Mouse (Mus musculus): ENCODE measurements around the gene Gm6657. TPM values are rescaled to one million over a fixed set of nuclear protein-coding genes. Genes with fewer than 3 reads are reported as not detected.

Gm6657 gene
- total RNA-seq (2014; fragmentation: Nextera tagmentation), result not detected in 2 replicates
- total RNA-seq (2017), result not detected in 2 replicates
- polyA plus RNA-seq (2012), result not detected in 2 replicates

DNA sequence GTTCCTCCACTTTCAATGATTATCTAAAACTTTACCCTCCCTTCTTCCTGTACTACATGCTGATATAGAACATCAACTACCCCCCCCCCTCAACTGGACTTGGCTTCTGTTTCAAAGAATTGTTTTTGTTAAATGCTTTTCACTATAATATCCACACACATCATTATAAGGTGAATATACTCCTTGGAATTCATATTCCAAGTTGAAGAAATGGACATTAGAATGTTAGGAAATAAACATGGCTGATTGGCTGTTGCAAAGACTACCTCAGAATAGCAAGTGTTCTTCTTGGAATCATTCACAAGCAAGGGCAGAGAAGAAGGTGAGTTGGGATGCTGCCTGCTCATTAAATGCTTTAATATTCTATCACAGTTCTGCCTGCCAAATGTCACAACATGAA is at the start of gene Gm6657:
Gene Gm6657, plus strand, starts transcription at position 301 of the 400 bp plus-strand sequence.
- ATAC-seq (ENCODE audit: extremely low read depth, insufficient number of reproducible peaks, low FRiP score, poor library complexity, severe bottlenecking), result no peak
- TF ChIP-seq POLR2AphosphoS5 (IDR thresholded peaks at IDR 0.05; ENCODE audit: insufficient replicate concordance, low read depth, low read length) (no peak), CTCF (IDR thresholded peaks at IDR 0.05; ENCODE audit: low read depth, low read length) (no peak), GATA2 (IDR thresholded peaks at IDR 0.05; ENCODE audit: borderline replicate concordance, low read depth, low read length) (no peak), TAL1 (conservative IDR thresholded peaks at IDR 0.05; ENCODE audit: low read depth, low read length) (no peak), GATA1 (IDR thresholded peaks at IDR 0.05; ENCODE audit: borderline replicate concordance, low read length) (no peak)
- Histone ChIP-seq H3K9me3 (replicated peaks) (no peaks in the 10 kb centered on the region), H3K36me3 (replicated peaks) (no peaks in the 10 kb centered on the region), H3K4me3 (ENCODE audit: low read depth, low read length) (no peak within 1 kb of the TSS), H3K27me3 (ENCODE audit: insufficient read depth, low read length) (0 out of 2 replicates have a peak, but pooled peaks cover 3% of the 10 kb centered on the region), H3K4me1 (ENCODE audit: insufficient read depth, low read depth, low read length) (peaks cover 3% of the 10 kb centered on the region)
- no peak for DNase-seq (ENCODE audit: low spot score)

GRCm38 (mm10) chr12:78153308-78154002 is 40.6 kb upstream of the Gm6657 start:
- TF ChIP-seq CTCF (IDR thresholded peaks at IDR 0.05; ENCODE audit: low read depth, low read length) (no peak), GATA1 (IDR thresholded peaks at IDR 0.05; ENCODE audit: borderline replicate concordance, low read length) (no peak), POLR2AphosphoS5 (IDR thresholded peaks at IDR 0.05; ENCODE audit: insufficient replicate concordance, low read depth, low read length) (no peak), GATA2 (IDR thresholded peaks at IDR 0.05; ENCODE audit: borderline replicate concordance, low read depth, low read length) (no peak), TAL1 (conservative IDR thresholded peaks at IDR 0.05; ENCODE audit: low read depth, low read length) (no peak)
- DNase-seq (ENCODE audit: low spot score), result no peak
- H3K36me3 ChIP-seq (replicated peaks), result no peaks in the 10 kb centered on the region
- ATAC-seq (ENCODE audit: extremely low read depth, insufficient number of reproducible peaks, low FRiP score, poor library complexity, severe bottlenecking), result no peak
- no peaks in the 10 kb centered on the region for H3K4me1 ChIP-seq (ENCODE audit: insufficient read depth, low read depth, low read length)
- H3K9me3 ChIP-seq (replicated peaks), result no peaks in the 10 kb centered on the region
- H3K4me3 ChIP-seq (ENCODE audit: low read depth, low read length), result no peak overlapping the region
- peaks cover 26% of the 10 kb centered on the region for H3K27me3 ChIP-seq (ENCODE audit: insufficient read depth, low read length)

DNA sequence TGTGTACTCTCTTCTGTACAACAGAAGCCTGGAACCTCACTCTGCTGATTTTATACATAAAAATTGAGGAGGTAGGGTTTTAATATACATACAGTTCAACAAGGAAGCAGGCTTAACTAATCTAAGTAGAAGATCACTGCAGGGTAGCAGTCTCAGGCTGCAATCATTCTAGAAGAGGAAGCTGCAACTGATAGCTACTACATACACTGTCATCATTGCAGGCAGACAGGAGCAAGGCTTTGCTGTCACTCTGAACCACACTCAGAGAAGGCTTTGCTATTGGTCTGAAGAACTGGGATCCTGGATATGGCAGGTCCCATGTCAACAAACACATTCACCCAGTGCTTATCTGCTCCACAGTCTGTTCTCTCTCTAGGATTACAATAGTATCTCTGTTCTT is 23.9 kb upstream of the Gm6657 start:
- peaks cover 18% of the 10 kb centered on the region for H3K27me3 ChIP-seq (ENCODE audit: insufficient read depth, low read length)
- DNase-seq (ENCODE audit: low spot score) (no peak), ATAC-seq (ENCODE audit: extremely low read depth, insufficient number of reproducible peaks, low FRiP score, poor library complexity, severe bottlenecking) (peak; percentile 40)
- H3K36me3 ChIP-seq (replicated peaks), result no peaks in the 10 kb centered on the region
- no peak overlapping the region for H3K4me3 ChIP-seq (ENCODE audit: low read depth, low read length)
- no peaks in the 10 kb centered on the region for H3K4me1 ChIP-seq (ENCODE audit: insufficient read depth, low read depth, low read length)
- H3K9me3 ChIP-seq (replicated peaks), result no peaks in the 10 kb centered on the region
- TF ChIP-seq TAL1 (conservative IDR thresholded peaks at IDR 0.05; ENCODE audit: low read depth, low read length) (no peak), CTCF (IDR thresholded peaks at IDR 0.05; ENCODE audit: low read depth, low read length) (no peak), GATA2 (IDR thresholded peaks at IDR 0.05; ENCODE audit: borderline replicate concordance, low read depth, low read length) (no peak), POLR2AphosphoS5 (IDR thresholded peaks at IDR 0.05; ENCODE audit: insufficient replicate concordance, low read depth, low read length) (no peak), GATA1 (IDR thresholded peaks at IDR 0.05; ENCODE audit: borderline replicate concordance, low read length) (no peak)

DNA sequence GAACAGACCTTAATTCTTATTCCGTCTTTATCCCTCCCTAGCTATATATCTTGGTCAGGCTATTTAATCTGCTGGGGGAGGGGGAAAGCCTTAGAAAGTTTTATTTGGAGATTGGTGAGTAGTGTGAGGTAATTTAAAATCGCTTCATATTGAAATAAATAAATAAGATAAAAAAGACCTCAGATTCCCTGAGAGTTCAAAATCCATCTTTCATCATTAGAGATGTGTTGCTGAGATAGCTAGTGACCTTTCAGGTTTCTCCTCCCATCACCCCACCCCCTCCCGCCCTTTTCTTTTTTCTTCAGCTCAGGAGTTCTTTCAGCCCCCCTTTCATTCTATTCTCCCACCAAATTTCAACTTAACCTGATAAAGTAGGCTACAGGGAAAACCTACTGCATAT is 20.1 kb upstream of the Gm6657 start:
- DNase-seq (ENCODE audit: low spot score) (no peak), ATAC-seq (ENCODE audit: extremely low read depth, insufficient number of reproducible peaks, low FRiP score, poor library complexity, severe bottlenecking) (no peak)
- no peaks in the 10 kb centered on the region for H3K4me1 ChIP-seq (ENCODE audit: insufficient read depth, low read depth, low read length)
- H3K9me3 ChIP-seq (replicated peaks), result no peaks in the 10 kb centered on the region
- H3K36me3 ChIP-seq (replicated peaks), result no peaks in the 10 kb centered on the region
- no peak overlapping the region for H3K4me3 ChIP-seq (ENCODE audit: low read depth, low read length)
- H3K27me3 ChIP-seq (ENCODE audit: insufficient read depth, low read length), result peaks cover 12% of the 10 kb centered on the region
- TF ChIP-seq GATA1 (IDR thresholded peaks at IDR 0.05; ENCODE audit: borderline replicate concordance, low read length) (no peak), GATA2 (IDR thresholded peaks at IDR 0.05; ENCODE audit: borderline replicate concordance, low read depth, low read length) (no peak), TAL1 (conservative IDR thresholded peaks at IDR 0.05; ENCODE audit: low read depth, low read length) (no peak), POLR2AphosphoS5 (IDR thresholded peaks at IDR 0.05; ENCODE audit: insufficient replicate concordance, low read depth, low read length) (no peak), CTCF (IDR thresholded peaks at IDR 0.05; ENCODE audit: low read depth, low read length) (no peak)

- no peak for TF ChIP-seq GATA1 (IDR thresholded peaks at IDR 0.05; ENCODE audit: borderline replicate concordance, low read length)
- TF ChIP-seq CTCF (IDR thresholded peaks at IDR 0.05; ENCODE audit: low read depth, low read length), result no peak
- no peak for TF ChIP-seq POLR2AphosphoS5 (IDR thresholded peaks at IDR 0.05; ENCODE audit: insufficient replicate concordance, low read depth, low read length)
- TF ChIP-seq GATA2 (IDR thresholded peaks at IDR 0.05; ENCODE audit: borderline replicate concordance, low read depth, low read length), result no peak
- no peak for TF ChIP-seq TAL1 (conservative IDR thresholded peaks at IDR 0.05; ENCODE audit: low read depth, low read length)
- no peaks in the 10 kb centered on the region for H3K9me3 ChIP-seq (replicated peaks)
- peaks cover 12% of the 10 kb centered on the region for H3K27me3 ChIP-seq (ENCODE audit: insufficient read depth, low read length)
- DNase-seq (ENCODE audit: low spot score) (no peak), ATAC-seq (ENCODE audit: extremely low read depth, insufficient number of reproducible peaks, low FRiP score, poor library complexity, severe bottlenecking) (no peak)
- H3K4me1 ChIP-seq (ENCODE audit: insufficient read depth, low read depth, low read length), result peaks cover 2% of the 10 kb centered on the region; the same call in 1 of the 2 replicates
- H3K36me3 ChIP-seq (replicated peaks), result no peaks in the 10 kb centered on the region
- H3K4me3 ChIP-seq (ENCODE audit: low read depth, low read length), result no peak overlapping the region
Measured at GRCm38 (mm10) chr12:78174671-78175070, 19.4 kb upstream of the Gm6657 start.

- ATAC-seq (ENCODE audit: extremely low read depth, insufficient number of reproducible peaks, low FRiP score, poor library complexity, severe bottlenecking) (no peak), DNase-seq (ENCODE audit: low spot score) (no peak)
- Histone ChIP-seq H3K27me3 (ENCODE audit: insufficient read depth, low read length) (peaks cover 6% of the 10 kb centered on the region), H3K9me3 (replicated peaks) (no peaks in the 10 kb centered on the region), H3K4me3 (ENCODE audit: low read depth, low read length) (no peak overlapping the region), H3K36me3 (replicated peaks) (no peaks in the 10 kb centered on the region), H3K4me1 (ENCODE audit: insufficient read depth, low read depth, low read length) (peaks cover 2% of the 10 kb centered on the region; the same call in 1 of the 2 replicates)
- TF ChIP-seq TAL1 (conservative IDR thresholded peaks at IDR 0.05; ENCODE audit: low read depth, low read length) (no peak), GATA1 (IDR thresholded peaks at IDR 0.05; ENCODE audit: borderline replicate concordance, low read length) (no peak), POLR2AphosphoS5 (IDR thresholded peaks at IDR 0.05; ENCODE audit: insufficient replicate concordance, low read depth, low read length) (no peak), CTCF (IDR thresholded peaks at IDR 0.05; ENCODE audit: low read depth, low read length) (no peak), GATA2 (IDR thresholded peaks at IDR 0.05; ENCODE audit: borderline replicate concordance, low read depth, low read length) (no peak)
Measured at GRCm38 (mm10) chr12:78181452-78181851, 12.6 kb upstream of the Gm6657 start.
